Mouse (Mus musculus): ENCODE measurements around the gene Elmo2. TPM values are rescaled to one million over a fixed set of nuclear protein-coding genes. Genes with fewer than 3 reads are reported as not detected.

Elmo2 gene
- total RNA-seq, 2 experiments from 2014 or later: 16.4 to 23.5 TPM

DNA sequence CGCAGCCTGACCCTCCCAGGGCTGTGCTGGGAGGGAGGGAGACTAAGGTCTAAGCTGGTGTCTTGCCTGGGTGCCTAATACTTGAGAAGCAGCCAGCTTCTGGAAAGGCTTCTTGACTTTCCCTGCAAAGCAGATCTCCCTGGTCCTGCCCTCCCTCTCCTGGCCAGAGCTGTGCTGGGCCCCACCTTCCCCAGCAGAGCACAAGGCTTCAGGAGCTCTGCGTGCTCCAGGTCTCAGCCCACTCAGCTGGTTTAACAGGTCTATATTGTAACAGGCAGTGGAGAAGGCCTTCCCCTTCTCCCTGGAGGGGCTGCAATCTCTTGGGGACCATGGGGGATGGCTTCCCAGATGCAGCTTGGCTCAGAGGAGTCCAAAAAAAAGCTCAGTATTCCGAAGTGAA lies 24.9 kb downstream of the Elmo2 start:
- ATAC-seq (replicated peaks; ENCODE audit: low FRiP score, low TSS enrichment, poor library complexity, severe bottlenecking): no peak

DNA sequence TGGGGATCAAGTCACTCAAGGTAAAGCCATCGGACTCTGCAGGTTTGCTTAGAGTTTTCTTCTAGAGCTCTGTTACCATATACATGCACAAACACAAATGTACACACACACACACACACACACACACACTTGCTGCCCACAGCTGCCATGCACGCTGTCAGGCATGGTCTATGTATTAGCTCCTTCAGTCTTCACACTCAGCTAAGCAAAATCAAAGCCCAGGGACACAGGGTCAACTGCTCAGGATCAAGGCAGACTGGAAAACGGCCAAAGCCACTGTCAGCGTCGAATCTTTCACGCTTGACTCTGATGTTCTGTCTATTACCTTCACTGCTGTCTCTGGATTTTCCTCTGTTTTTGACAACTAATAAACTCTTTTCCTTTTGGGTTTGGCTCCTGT lies 25.4 kb downstream of the Elmo2 start:
- no peak for ATAC-seq (replicated peaks; ENCODE audit: low FRiP score, low TSS enrichment, poor library complexity, severe bottlenecking)

DNA sequence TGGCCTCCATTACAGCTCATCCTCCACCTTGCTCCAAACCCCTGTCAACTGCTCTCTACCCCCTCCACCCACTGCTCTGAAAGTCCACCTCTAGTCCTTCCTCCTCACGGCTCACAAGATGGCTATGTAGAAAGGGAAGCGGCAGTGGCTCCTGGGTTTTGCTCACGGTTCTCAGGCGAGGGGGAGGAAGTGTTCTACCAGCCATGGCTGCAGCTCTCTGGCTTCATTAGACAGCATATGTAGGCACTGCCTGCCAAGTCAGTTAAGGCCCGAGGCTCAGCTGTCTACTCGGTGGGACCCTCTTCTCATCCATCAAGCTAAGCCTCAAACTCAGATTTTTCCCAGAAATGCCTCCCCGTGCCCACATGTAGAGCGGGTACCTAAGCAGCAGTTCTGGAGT lies 25.9 kb downstream of the Elmo2 start:
- no peak for ATAC-seq (replicated peaks; ENCODE audit: low FRiP score, low TSS enrichment, poor library complexity, severe bottlenecking)

DNA sequence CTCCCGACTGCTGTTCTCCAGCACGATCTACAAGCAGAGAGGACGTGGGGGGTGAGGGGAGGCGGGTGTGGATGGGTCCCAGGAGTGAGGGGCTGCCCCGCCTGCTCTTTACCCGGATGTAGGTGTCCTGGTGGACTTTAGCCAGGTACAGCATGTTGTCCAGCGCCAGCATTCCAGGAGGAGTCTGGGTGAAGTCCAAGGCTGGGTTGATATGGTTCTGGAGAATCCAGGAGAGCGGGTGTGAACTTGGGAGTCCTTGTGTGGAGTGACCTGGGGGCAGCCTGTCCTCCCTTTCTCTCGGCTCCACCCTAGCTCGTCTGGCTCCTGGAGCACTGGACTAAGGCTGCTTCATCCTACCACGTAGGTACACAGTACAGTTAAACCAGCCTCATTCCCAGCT lies 28.9 kb downstream of the Elmo2 start:
- no peak for ATAC-seq (replicated peaks; ENCODE audit: low FRiP score, low TSS enrichment, poor library complexity, severe bottlenecking)

DNA sequence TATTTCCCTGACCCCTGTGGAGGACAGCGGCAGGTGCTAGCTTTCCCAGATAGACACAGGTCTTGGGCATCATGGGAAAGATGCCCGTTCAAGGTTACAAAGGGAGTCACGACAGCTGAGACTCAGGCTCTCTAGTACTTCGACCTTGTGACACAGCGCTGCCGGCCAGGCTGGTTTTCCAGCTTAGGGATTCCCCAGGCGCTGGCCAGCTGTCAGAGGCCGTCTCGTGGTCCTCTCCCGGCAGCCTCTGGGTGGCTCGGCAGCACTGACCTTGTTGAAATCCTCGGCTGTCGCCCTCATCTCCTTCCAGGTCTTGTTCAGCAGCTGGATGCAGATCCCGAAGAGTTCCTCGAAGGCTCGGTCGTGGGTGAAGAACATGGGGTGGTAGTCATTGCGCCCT lies 29.7 kb downstream of the Elmo2 start:
- ATAC-seq (replicated peaks; ENCODE audit: low FRiP score, low TSS enrichment, poor library complexity, severe bottlenecking): no peak

DNA sequence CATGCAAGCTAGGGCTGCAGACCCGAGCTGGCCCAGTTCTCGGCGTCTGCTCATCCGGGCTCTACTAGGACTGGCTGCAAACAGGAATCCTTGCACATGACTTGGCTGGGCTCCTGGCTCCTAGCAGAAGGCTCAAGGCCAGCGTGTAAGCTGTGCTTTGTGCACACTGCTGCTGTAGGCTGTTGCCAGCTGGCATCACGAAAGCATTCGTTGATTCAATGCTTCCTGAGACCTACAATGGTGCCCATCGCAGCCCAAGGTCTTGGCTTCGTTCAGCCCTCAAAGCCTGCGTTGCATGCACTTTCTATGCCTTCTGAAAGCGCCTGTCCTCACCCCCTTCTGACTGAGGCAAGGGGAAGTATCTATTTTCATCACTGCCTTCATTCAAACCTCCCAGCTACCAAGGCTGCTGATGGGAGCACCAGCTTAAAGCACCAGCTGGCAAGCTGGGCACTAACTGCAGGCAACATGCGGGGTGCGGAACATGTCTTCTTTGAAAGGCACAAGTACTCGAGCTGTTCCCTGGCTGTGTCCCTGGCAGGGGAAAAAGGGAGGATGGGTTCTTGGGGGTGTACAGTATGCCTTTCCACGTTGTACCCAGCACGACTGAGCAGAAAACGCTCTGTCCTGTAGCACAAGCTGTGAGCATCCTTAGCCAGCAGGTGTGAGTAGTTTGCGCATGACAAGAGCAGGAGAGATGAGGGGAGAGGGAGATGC lies 37.8 kb downstream of the Elmo2 start:
- ATAC-seq (replicated peaks; ENCODE audit: low FRiP score, low TSS enrichment, poor library complexity, severe bottlenecking): no peak

DNA sequence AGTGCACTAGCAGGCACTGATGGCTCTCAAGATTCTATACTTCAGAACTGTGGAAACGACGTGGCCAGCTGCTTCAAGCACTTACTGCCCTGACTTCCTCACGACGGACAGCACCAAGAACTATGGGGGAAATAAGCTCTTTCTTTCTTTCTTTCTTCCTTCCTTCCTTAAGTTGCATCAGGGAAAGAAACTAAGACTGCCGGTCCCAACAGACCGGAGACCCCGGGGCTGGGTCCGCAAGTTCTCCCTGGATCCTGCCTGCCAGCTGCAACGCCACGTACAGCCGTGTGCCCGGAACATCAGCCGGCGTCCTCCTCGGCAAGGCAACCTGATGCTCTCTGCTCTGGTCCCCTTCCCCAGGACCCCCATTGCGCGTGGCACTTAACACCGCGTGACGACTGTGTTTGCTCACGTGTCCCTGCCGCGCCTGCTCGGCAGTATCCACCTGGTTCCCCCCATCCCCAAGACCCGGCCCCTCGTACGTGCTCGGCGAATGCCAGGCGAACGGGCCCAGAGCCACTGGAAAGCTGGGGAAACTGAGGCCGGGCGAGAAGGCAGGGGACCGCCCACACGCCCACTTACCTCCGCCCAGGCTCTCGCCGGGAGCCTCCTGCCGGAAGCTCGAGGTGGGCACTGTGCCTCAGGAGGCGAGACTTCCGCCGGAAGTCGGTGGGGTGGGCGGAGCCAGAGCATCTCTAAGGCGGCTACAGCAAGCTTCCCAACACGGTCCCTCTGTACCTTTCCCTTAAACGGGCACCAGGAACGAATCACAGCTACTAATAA lies 38.9 kb downstream of the Elmo2 start, which contains the start of gene Slc35c2:
Slc35c2 (minus strand) TSS at position 668 of the 783 bp plus-strand sequence.
- peak; percentile 93 for ATAC-seq (replicated peaks; ENCODE audit: low FRiP score, low TSS enrichment, poor library complexity, severe bottlenecking)

DNA sequence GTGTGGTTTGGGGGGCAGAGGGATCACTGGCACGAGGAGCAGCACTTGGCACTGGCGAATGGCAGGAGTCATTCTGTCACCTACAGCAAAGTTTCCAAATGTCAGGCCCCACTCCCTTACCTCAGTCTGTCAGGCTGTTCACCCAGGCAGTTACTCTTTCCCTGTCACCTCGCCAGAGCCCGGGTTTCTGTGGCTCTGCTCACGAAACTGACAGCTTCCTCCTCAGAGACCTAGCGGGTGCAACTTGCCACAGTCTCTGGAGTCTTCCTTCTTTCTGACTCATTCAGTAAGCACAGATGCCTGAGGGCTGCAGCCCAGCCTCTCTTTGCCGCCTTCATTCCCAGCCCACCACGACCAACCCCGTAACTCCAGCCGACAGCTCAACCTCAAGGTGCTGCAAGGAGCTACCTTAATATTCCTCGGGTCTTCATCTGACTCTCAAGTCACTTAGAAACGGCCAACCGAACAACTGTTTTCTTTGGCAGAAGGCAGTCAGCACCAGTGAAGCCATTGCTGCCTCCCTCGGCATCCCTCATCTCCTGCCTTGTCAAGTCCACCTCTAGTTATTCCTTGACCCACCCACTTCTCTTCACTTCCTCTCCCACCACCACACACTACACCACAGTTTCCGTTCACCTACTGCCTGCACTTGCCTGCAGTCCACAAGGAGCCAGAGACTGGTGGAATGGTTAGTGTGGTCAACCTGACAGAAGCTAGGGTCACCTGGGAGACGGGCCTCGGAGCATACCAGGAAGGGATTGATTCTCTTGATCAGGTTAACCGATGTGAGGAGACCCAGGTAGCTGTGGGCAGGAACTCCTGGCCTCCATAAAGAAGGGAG lies 39.7 kb downstream of the Elmo2 start:
- ATAC-seq (replicated peaks; ENCODE audit: low FRiP score, low TSS enrichment, poor library complexity, severe bottlenecking): 0 out of 2 replicates have a peak, but pooled peaks have one; percentile 9

DNA sequence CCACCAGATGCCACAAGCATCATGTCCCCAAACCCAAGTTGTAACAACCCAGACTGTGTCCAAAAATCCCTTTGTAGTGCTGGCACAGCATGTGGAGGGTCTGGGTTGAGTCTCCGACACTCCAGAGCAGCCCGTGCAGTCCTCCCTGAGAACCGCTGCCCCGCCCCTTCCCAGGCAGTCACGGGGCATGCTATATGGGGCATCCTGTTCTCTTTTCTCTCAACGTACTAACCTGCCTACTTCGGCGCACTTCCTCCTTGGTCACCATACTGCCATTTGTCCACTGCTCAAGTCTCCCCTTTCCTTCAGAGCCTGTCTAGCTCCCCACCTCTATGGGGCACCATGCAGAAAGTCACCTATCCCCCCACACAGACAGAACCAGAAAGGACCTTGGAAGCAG lies 40.7 kb downstream of the Elmo2 start:
- ATAC-seq (replicated peaks; ENCODE audit: low FRiP score, low TSS enrichment, poor library complexity, severe bottlenecking): no peak

DNA sequence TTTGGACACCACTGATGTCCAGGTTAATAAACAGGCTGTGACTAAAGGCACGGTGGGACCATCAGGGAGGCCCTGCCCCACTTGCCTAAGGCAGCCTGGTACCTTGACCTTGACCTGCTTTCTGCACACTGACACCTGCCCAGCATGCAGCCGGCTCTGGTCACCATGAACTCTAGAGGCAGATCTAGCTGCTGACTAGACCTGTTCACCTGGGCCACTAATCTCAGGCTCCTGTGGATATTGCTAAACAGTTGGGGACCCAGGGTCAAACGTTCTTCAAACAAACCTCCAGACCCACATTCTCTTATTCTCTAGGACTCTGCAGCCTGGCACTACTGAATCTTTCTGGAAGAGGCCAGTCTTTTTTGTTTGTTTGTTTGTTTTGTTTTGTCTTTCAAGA lies 41.2 kb downstream of the Elmo2 start:
- ATAC-seq (replicated peaks; ENCODE audit: low FRiP score, low TSS enrichment, poor library complexity, severe bottlenecking): no peak

DNA sequence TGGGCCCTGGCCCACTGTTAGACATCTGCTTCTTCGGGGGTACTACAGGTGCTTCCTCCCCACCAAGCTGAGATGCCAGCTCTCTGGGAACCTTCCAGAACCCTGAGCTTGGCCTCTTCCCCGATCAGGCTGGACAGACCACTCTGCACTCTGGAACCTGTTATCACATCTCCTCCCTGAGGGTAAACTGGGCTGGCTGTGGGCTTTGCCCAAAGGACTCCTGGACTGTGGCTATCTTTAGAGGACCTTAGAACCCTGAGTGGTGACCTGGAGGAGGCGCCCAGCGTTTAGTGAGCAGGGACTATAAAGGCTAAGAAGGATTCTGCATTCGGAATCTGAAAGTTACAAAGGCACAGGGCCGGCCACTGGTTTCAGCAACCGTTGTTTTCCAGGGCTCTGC lies 41.9 kb downstream of the Elmo2 start:
- no peak for ATAC-seq (replicated peaks; ENCODE audit: low FRiP score, low TSS enrichment, poor library complexity, severe bottlenecking)

DNA sequence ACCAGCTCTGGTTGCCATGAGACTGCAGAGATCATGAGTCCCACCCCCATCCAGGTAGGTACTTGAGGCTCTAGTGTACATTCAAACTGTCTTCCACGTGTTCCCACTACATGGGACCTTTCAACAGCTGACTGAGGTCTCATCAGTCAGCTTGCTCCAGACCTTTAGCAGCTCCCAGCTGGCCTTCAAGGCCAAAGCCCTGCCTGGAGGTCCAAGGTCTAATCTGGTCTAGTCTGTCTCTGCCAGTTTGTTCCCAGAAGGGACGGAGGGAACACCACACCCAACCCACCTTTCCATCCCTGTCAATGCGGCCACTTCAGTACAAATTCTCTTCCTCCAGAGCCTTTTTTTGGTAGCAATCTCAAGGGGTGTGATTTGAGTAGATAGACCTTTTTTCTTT lies 42.6 kb downstream of the Elmo2 start:
- no peak for ATAC-seq (replicated peaks; ENCODE audit: low FRiP score, low TSS enrichment, poor library complexity, severe bottlenecking)

DNA sequence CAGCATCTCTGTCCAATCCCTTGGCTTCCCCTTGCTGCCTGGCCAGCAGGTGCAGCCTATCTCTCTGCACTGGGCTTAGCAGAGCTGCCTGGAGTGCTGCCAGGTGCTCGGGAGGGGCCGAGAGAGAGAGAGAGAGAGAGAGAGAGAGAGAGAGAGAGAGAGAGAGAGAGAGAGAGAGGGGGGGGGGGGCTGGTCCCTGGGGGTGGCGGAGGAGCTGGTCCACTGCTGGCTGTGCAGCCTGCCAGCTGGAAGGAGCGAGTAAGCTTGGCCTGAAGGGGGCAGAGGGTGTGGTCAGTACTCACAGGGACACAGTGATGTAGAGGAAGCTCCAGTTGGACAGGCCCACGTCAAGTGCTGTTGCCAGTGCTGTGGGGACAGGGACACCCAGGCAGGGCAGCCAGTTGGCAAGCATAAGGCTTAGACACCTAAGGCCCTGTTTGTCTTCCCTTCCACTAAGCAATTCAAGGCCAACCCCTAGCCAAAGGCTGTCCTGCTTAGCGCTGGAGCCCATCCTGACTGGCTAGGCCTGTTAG lies 44.4 kb downstream of the Elmo2 start:
- no peak for ATAC-seq (replicated peaks; ENCODE audit: low FRiP score, low TSS enrichment, poor library complexity, severe bottlenecking)

DNA sequence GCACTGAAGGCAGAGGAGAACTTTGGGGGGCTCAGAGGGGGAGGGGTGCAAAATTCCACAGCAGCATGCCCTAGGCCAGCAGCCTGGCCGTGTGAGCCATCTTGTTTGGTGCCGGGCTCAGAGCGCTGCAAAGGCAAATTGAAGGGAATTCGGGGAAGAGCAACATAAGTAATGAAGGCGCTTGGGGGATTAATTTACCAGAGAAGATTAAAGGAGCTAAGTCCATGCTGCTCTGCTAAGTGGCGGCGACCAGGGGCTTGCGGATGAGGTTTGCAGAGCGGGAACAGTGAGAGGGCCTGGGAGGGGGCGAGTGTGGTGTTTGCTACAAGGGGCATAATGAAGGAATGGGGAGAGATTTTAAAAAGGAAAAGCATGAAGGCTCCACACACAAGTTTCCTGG lies 46.9 kb downstream of the Elmo2 start:
- ATAC-seq (replicated peaks; ENCODE audit: low FRiP score, low TSS enrichment, poor library complexity, severe bottlenecking): no peak

DNA sequence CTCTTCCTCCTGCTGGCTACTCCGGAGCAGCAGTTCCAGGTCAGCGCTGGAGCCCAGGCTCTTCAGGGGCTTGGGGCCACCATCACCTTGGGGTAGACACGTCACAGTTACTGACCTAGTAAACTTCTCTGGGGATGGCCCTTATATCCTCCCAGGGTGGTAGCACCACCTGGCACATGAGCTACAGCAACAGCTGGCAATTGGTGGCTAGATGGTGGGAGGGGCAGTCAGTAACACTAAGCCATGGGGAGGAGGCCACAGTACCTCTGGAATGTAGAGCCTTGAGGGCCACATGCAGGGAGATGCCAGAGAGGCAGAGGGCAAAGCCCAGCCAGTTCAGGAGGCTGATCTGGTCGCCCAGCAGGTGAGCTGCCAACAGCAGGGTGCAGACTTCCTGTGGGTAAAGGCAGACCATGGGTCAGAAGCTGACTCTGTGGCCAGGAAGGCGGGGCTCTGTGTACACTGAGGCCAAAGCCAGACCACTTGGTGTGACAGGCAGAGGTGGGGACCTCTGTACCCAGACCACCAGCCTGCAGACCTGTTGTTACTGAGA lies 49.0 kb downstream of the Elmo2 start:
- no peak for ATAC-seq (replicated peaks; ENCODE audit: low FRiP score, low TSS enrichment, poor library complexity, severe bottlenecking)

DNA sequence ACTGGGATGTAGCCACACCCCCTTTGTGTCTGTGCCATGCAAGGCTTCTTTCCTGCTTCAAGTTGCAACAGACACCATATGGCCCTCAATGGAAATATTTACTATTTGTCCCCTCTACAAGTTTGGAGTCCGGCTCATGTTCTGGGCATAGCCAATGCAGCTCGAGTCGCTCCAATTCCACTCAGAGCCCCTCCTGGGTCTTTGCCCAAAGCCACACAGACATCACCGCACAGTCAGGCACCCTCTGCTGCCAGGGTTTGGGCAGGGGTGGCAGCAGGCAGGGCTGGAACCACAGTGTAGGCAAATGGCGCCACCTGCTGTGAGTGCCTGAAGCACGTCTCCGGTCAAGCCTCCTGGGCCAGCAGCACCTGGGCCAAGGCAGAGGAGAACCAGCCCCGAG lies 50.5 kb downstream of the Elmo2 start:
- peak; percentile 74 for ATAC-seq (replicated peaks; ENCODE audit: low FRiP score, low TSS enrichment, poor library complexity, severe bottlenecking)

DNA sequence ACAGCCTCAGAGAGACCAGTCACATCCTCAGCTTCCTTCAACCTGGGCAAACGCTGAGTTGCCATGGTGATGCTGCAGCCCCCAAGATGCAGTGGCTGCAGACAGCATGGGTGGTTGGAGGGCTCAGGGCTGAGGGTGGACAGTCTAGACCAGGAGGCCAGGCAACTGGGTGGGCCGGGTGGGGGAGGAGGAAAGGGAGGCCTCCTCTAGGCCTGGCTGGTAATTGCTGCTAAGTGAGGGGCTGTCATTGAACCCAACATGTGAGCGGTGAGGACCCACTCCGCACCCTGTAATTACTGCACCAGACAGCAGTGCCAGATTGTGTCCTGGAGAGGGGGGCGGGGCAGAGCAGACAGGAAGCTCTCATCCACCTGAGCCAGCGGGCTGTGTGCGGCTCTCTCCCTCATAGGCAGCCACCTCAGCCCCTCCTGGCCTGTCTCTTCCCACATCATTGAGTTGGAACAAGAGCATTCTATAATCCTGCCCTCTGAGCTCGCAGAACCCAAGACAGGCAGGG lies 51.1 kb downstream of the Elmo2 start:
- ATAC-seq (replicated peaks; ENCODE audit: low FRiP score, low TSS enrichment, poor library complexity, severe bottlenecking): no peak

DNA sequence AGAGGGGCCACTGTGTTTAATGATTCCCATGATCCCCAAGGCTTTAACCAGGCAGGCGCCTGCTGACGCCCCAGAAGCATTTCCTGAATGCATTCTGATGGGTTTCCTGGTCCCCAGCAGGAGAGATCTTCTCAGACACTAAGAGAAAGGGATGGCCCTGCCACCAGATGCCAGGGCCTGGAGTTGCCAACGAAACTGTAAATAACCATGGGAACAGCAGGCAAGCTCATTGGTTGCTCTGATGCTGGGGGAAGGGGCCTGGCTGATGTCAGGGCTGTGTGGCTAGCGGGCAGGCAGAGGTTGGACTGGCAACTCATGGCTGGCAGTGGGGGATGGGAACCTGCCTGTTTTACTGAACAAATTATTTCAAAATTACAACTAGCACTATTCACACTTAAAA lies 52.7 kb downstream of the Elmo2 start:
- ATAC-seq (replicated peaks; ENCODE audit: low FRiP score, low TSS enrichment, poor library complexity, severe bottlenecking): no peak

DNA sequence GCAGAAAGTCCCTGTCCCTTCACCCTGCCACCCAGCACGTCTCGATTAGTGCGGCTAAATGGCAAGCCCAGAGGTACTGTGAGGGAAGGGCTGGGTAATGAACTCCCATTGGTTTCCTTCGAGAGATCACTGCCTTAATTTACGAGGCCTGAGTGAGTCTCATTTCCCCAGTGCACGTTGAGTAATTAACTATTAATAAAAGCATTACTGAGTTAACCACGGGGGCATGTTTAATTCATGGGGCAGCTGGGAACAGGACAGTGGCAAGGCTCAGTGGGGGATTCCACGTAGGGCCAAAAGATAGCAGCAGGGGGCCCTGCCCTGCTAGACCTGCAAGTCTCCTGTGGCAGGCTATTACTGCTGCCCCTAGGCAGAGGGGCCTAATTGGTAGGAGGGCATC lies 55.0 kb downstream of the Elmo2 start:
- no peak for ATAC-seq (replicated peaks; ENCODE audit: low FRiP score, low TSS enrichment, poor library complexity, severe bottlenecking)
